Mouse (Mus musculus): ENCODE results near the gene Ugt1a6b. TPM values are rescaled to one million over a fixed set of nuclear protein-coding genes. Genes with fewer than 3 reads are reported as not detected.
"Not testable (repeated sequence)": the region's sequence is repeated elsewhere in the genome, so short reads cannot be mapped to it uniquely, and the experiment has no call there.

Ugt1a6b gene
- polyA plus RNA-seq, 1 experiment: 2.9 TPM

GRCm38 (mm10) chr1:88121521-88121920, 18.5 kb downstream of the Ugt1a6b start:
- not testable (repeated sequence) for H3K4me3 ChIP-seq (replicated peaks; ENCODE audit: extremely low read depth, low read depth, low read length); DNase-seq; H3K4me1 ChIP-seq (ENCODE audit: control insufficient read depth, insufficient read depth, low read length)
- TF ChIP-seq CTCF (IDR thresholded peaks at IDR 0.05; ENCODE audit: insufficient read depth, low read length): peak; percentile 29; the same call in 1 of the 2 replicates
- no CpG with 5 or more reads among the region's 1 CpGs for WGBS

DNA sequence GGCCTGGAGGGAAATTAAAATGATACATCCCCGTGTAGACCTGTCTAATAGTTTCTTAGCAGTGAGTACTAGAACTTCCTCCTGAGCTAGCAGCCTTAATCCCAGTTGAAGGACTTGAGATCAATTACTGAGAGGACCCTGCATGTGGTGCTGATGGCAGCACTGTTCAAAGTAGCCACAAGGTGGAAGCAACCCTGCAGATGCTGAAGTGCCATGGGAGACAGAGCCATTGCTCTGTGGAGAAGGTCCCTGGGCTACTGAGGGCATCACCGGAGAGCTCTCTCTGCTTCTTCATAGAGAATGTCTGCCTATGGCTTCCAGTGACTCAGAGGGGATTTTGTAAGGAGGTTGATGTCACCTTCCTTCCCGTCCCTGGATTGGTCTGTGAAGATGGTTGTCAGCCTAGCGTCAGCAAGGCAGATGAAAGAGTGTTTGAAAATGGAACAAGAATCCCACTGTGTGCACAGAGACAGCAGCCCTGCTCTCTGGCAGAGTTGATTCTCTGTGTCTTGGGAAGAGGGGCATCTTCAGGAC, 22.8 kb downstream of the Ugt1a6b start:
- 72% methylated on average over 4 of the region's 4 CpGs for WGBS
- TF ChIP-seq CTCF (IDR thresholded peaks at IDR 0.05; ENCODE audit: insufficient read depth, low read length): peak; percentile 16; the same call in 1 of the 2 replicates
- H3K4me3 ChIP-seq (replicated peaks; ENCODE audit: extremely low read depth, low read depth, low read length); DNase-seq; H3K4me1 ChIP-seq (ENCODE audit: control insufficient read depth, insufficient read depth, low read length): not testable (repeated sequence)

GRCm38 (mm10) chr1:88129091-88129490, 26.0 kb downstream of the Ugt1a6b start:
- not testable (repeated sequence) for H3K4me3 ChIP-seq (replicated peaks; ENCODE audit: extremely low read depth, low read depth, low read length); DNase-seq; H3K4me1 ChIP-seq (ENCODE audit: control insufficient read depth, insufficient read depth, low read length)
- WGBS: 80% methylated on average over 2 of the region's 2 CpGs

GRCm38 (mm10) chr1:88130223-88130622, 27.2 kb downstream of the Ugt1a6b start:
- H3K4me3 ChIP-seq (replicated peaks; ENCODE audit: extremely low read depth, low read depth, low read length); H3K4me1 ChIP-seq (ENCODE audit: control insufficient read depth, insufficient read depth, low read length); DNase-seq: not testable (repeated sequence)
- 70% methylated on average over 1 of the region's 1 CpGs for WGBS

DNA sequence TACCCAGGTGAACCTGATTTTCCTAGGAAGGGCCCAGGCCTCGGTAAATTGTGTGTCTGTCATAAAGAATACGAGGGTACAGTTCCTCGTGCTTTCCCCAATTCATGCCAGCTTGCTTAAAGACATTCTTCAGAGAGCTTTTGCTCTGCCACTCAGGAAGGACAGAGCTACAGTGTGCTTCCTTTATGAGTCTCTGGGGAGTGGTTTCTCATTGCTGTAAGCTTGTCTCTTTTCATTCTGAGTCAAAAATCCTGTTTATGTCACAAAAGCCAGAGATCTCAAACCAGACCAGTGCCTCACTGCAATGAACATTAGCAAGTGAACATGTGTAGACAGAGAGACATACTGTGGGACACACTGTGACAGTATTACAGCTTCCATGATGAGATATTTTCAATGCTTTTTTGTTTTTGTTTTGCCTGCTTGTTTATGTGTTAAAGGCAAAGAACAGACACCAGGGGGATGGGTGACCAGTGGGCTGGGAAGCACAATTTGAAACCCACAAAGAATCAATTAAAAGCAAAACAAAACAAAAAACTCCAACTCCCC, 30.9 kb downstream of the Ugt1a6b start:
- TF ChIP-seq POLR2A (IDR thresholded peaks at IDR 0.05; ENCODE audit: borderline replicate concordance, extremely low read depth, low read depth, low read length) (no peak), CTCF (IDR thresholded peaks at IDR 0.05; ENCODE audit: insufficient read depth, low read length) (no peak)
- 34% methylated on average over 3 of the region's 3 CpGs for WGBS

GRCm38 (mm10) chr1:88134457-88135011, 31.5 kb downstream of the Ugt1a6b start, which contains the start of gene Ugt1a6a:
Gene Ugt1a6a (plus strand): TSS chr1:88134809.
- WGBS: 19% methylated on average over 5 of the region's 5 CpGs
- peaks cover 12% of the 10 kb centered on the region for H3K4me1 ChIP-seq (ENCODE audit: control insufficient read depth, insufficient read depth, low read length)
- H3K4me3 ChIP-seq (replicated peaks; ENCODE audit: extremely low read depth, low read depth, low read length): not testable (repeated sequence)
- DNase-seq: peak; percentile 38

More for the DNA sequence above, 30.9 kb downstream of the Ugt1a6b start:
- no peak overlapping the region for H3K4me3 ChIP-seq (replicated peaks; ENCODE audit: extremely low read depth, low read depth, low read length)
- DNase-seq: no peak
- peaks cover 12% of the 10 kb centered on the region for H3K4me1 ChIP-seq (ENCODE audit: control insufficient read depth, insufficient read depth, low read length)

- WGBS: 58% methylated on average over 6 of the region's 6 CpGs
- peaks cover 12% of the 10 kb centered on the region for H3K4me1 ChIP-seq (ENCODE audit: control insufficient read depth, insufficient read depth, low read length)
- not testable (repeated sequence) for H3K4me3 ChIP-seq (replicated peaks; ENCODE audit: extremely low read depth, low read depth, low read length); DNase-seq
Observed at GRCm38 (mm10) chr1:88135229-88135904, 32.3 kb downstream of the Ugt1a6b start.

DNA sequence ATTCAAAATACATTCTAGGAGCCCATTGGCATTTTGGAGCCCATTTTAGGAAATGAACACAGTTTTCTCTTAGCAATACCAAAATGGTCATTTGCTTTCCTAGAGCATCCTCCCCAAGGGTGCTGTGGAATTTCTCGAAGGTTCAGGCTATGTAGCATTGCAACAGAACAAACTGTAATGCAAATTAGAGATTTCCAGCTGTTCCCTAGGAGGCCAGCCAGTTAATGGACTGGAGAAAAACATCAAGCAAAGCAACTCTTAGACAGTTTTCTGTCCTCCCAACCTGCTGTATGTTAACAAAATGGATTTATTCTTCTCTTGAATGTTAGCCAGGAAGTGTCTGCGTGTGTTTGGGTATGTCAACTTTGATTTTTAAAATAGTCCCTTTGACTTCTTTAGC, 33.6 kb downstream of the Ugt1a6b start:
- 57% methylated on average over 2 of the region's 2 CpGs for WGBS
- no peak for TF ChIP-seq POLR2A (IDR thresholded peaks at IDR 0.05; ENCODE audit: borderline replicate concordance, extremely low read depth, low read depth, low read length)
- no peak for TF ChIP-seq CTCF (IDR thresholded peaks at IDR 0.05; ENCODE audit: insufficient read depth, low read length)
- H3K4me1 ChIP-seq (ENCODE audit: control insufficient read depth, insufficient read depth, low read length): peaks cover 12% of the 10 kb centered on the region
- DNase-seq: no peak
- no peak overlapping the region for H3K4me3 ChIP-seq (replicated peaks; ENCODE audit: extremely low read depth, low read depth, low read length)

DNA sequence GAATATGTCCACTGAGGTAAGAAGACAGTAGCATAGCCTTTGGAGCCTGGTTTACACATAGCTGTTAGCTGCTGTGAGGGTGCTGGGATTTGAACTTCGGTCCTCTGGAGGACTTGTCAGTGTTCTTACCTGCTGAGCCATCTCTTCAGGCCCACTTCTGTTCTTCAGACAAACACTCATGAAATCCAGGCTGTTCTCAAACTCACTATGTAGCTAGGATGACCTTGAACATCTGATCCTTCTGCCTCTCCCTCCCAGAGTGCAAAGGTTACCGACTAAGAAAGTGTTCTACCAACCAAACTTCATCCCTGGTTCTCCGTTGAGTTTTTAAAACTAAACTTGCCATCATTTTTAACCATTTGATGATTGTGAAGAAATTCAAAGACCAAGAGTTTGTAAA, 34.2 kb downstream of the Ugt1a6b start:
- DNase-seq: no peak
- Histone ChIP-seq H3K4me3 (replicated peaks; ENCODE audit: extremely low read depth, low read depth, low read length) (no peak overlapping the region), H3K4me1 (ENCODE audit: control insufficient read depth, insufficient read depth, low read length) (peaks cover 12% of the 10 kb centered on the region)
- TF ChIP-seq POLR2A (IDR thresholded peaks at IDR 0.05; ENCODE audit: borderline replicate concordance, extremely low read depth, low read depth, low read length): no peak
- 71% methylated on average over 3 of the region's 3 CpGs for WGBS

DNA sequence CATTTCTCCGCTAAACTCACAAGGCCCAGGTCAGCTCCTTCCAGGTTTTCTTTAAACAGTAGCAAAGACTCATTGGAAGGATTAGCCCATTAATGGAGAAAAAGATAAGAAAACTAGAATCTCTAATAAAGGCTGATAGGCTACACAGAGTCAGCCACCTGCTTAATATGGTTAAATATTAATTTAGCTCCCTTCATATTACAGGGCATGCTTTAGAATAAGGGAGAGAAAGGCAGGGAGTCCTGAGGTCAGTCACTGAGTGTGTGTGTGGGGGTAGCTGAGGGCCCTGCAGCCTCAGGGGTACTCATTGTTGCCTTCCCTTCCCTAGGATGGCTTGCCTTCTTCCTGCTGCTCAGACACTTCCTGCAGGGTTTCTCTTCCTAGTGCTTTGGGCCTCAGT, 35.1 kb downstream of the Ugt1a6b start:
- Histone ChIP-seq H3K4me3 (replicated peaks; ENCODE audit: extremely low read depth, low read depth, low read length) (no peak overlapping the region), H3K4me1 (ENCODE audit: control insufficient read depth, insufficient read depth, low read length) (peaks cover 12% of the 10 kb centered on the region)
- 83% methylated on average over 1 of the region's 1 CpGs for WGBS
- TF ChIP-seq CTCF (IDR thresholded peaks at IDR 0.05; ENCODE audit: insufficient read depth, low read length) (no peak), POLR2A (IDR thresholded peaks at IDR 0.05; ENCODE audit: borderline replicate concordance, extremely low read depth, low read depth, low read length) (no peak)
- no peak for DNase-seq

DNA sequence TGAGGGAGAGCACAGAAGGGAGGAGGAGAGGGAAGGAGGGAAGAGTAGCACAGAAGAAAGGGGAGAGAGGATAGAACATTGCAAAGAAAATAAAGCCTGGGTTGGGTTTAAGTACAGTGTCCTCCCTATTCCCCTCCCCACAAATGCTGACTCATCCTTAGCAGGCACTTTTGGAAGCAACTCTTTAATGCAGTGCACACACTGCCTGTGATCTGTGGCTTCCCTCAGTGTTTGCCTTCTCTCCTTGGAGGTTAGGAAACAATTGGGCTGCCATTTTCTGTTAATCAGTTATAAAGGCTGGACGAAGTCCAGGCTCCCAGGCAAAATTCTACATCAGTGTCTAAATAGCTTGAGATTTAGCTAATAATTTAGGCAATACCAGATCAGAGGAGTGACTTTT, 37.4 kb downstream of the Ugt1a6b start:
- WGBS: 51% methylated on average over 1 of the region's 1 CpGs
- H3K4me3 ChIP-seq (replicated peaks; ENCODE audit: extremely low read depth, low read depth, low read length); H3K4me1 ChIP-seq (ENCODE audit: control insufficient read depth, insufficient read depth, low read length); DNase-seq: not testable (repeated sequence)
